Comparison of ENCODE assay signal across 1 mouse cellular context in the genomic region with DNA sequence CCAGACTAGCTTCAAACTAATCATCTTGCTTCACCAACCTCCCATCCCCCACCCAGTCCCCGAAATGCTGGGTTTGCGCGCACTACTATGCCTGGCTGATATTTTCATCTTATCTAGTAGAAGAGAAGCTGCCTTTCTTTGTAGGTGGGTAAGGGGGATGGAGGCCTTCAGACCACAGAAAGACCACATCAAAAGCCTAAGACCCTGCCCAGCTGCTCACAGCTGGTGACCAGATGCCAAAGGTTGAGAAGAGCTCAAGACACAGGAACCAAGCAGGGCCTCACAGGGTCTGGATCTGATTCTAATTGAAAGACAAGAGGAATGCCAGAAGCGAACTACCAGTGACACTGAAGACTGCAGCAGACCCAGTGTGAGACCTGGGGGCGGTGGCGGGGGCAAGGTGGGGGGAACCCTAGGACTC.
TF ChIP-seq lines count a peak whose summit lies in the region.

No protein-coding gene starts in this region.

TF ChIP-seq in CH12.LX, 34 proteins besides CTCF, POLR2A, EP300 and RAD21:
- TF ChIP-seq JUND (conservative IDR thresholded peaks at IDR 0.05; ENCODE audit: low read depth, low read length), result no peak
- TF ChIP-seq ZNF384 (IDR thresholded peaks at IDR 0.05; ENCODE audit: low read depth, low read length), result no peak
- peak; percentile 82 for TF ChIP-seq CHD2 (IDR thresholded peaks at IDR 0.05; ENCODE audit: low read length)
- TF ChIP-seq PAX5 (IDR thresholded peaks at IDR 0.05; ENCODE audit: low read length), result no peak
- 0 out of 2 replicates have a peak, but pooled peaks have one; percentile 11 for TF ChIP-seq IRF4 (IDR thresholded peaks at IDR 0.05; ENCODE audit: low read depth, low read length)
- no peak for TF ChIP-seq ZMIZ1 (IDR thresholded peaks at IDR 0.05; ENCODE audit: low read depth, low read length)
- no peak for TF ChIP-seq NRF1 (IDR thresholded peaks at IDR 0.05; ENCODE audit: low read depth, low read length)
- TF ChIP-seq USF2 (conservative IDR thresholded peaks at IDR 0.05; ENCODE audit: low read depth, low read length), result no peak
- no peak for TF ChIP-seq ZKSCAN1 (IDR thresholded peaks at IDR 0.05; ENCODE audit: borderline replicate concordance, low read depth, low read length)
- TF ChIP-seq POLR2AphosphoS2 (IDR thresholded peaks at IDR 0.05; ENCODE audit: low read depth, low read length), result no peak
- TF ChIP-seq JUN (IDR thresholded peaks at IDR 0.05; ENCODE audit: insufficient read depth, low read depth, low read length), result no peak
- no peak for TF ChIP-seq KAT2A (IDR thresholded peaks at IDR 0.05; ENCODE audit: insufficient replicate concordance, low read length)
- 0 out of 2 replicates have a peak, but pooled peaks have one; percentile 16 for TF ChIP-seq SIN3A (IDR thresholded peaks at IDR 0.05; ENCODE audit: low read length)
- TF ChIP-seq CHD1 (IDR thresholded peaks at IDR 0.05; ENCODE audit: low read depth, low read length), result no peak
- TF ChIP-seq TCF12 (IDR thresholded peaks at IDR 0.05; ENCODE audit: low read depth, low read length), result 0 out of 2 replicates have a peak, but pooled peaks have one; percentile 49
- TF ChIP-seq MAFK (IDR thresholded peaks at IDR 0.05; ENCODE audit: insufficient replicate concordance, low read length), result no peak
- no peak for TF ChIP-seq MAZ (IDR thresholded peaks at IDR 0.05; ENCODE audit: low read depth, low read length)
- TF ChIP-seq GABPA (IDR thresholded peaks at IDR 0.05; ENCODE audit: insufficient replicate concordance, low read depth, low read length), result no peak
- peak; percentile 16; the same call in 1 of the 2 replicates for TF ChIP-seq MXI1 (IDR thresholded peaks at IDR 0.05; ENCODE audit: low read depth, low read length)
- peak; percentile 21; the same call in 1 of the 2 replicates for TF ChIP-seq BHLHE40 (IDR thresholded peaks at IDR 0.05; ENCODE audit: low read depth, low read length)
- TF ChIP-seq ETS1 (conservative IDR thresholded peaks at IDR 0.05; ENCODE audit: low read depth, low read length), result no peak
- TF ChIP-seq ELF1 (IDR thresholded peaks at IDR 0.05; ENCODE audit: low read depth, low read length), result no peak
- no peak for TF ChIP-seq ZC3H11A (IDR thresholded peaks at IDR 0.05; ENCODE audit: low read depth, low read length)
- TF ChIP-seq MAX (IDR thresholded peaks at IDR 0.05; ENCODE audit: low read length), result no peak
- no peak for TF ChIP-seq TBP (conservative IDR thresholded peaks at IDR 0.05; ENCODE audit: low read depth, low read length)
- TF ChIP-seq MYC (IDR thresholded peaks at IDR 0.05; ENCODE audit: low read depth, low read length), result no peak
- TF ChIP-seq HCFC1 (IDR thresholded peaks at IDR 0.05; ENCODE audit: low read depth, low read length), result no peak
- no peak for TF ChIP-seq E2F4 (IDR thresholded peaks at IDR 0.05; ENCODE audit: insufficient replicate concordance, low read depth, low read length)
- TF ChIP-seq RCOR1 (conservative IDR thresholded peaks at IDR 0.05; ENCODE audit: low read depth, low read length), result no peak
- no peak for TF ChIP-seq USF1 (IDR thresholded peaks at IDR 0.05; ENCODE audit: low read depth, low read length)
- no peak for TF ChIP-seq UBTF (IDR thresholded peaks at IDR 0.05; ENCODE audit: low read depth, low read length)
- TF ChIP-seq MEF2A (IDR thresholded peaks at IDR 0.05; ENCODE audit: borderline replicate concordance, low read depth, low read length), result no peak
- TF ChIP-seq NELFE (IDR thresholded peaks at IDR 0.05; ENCODE audit: low read depth, low read length), result no peak
- TF ChIP-seq SMC3 (IDR thresholded peaks at IDR 0.05; ENCODE audit: low read depth, low read length), result no peak
TF ChIP-seq in CH12.LX: peak in this region for 6.
